Mouse (Mus musculus) v-Abl transformed pro-B cells (cell line): ENCODE results near the gene Prx.

Experiments used
- in situ Hi-C, 2 experiments: fragments of 400-800 bp; cut with MboI; formaldehyde crosslinking; loops; one replicate each; pipeline ENCODE4 v1.15.1; 2025; ENCODE audit not compliant: unreplicated experiment in 2 of 2

The Prx gene

GRCm38 (mm10) chr7:27508648-27509005, 9.5 kb downstream of the Prx start:
- in situ Hi-C loops, result loop anchor here in 1 of 2 experiments (5.0 to 10.0 kb wide), 4 partner anchors 71 to 174 kb away; partner anchors contain the start of genes Akt2, Ltbp4 and Map3k10

- in situ Hi-C loops, result no loop called here
Observed at GRCm38 (mm10) chr7:27510809-27511208, 11.7 kb downstream of the Prx start.

GRCm38 (mm10) chr7:27514961-27515360, 15.8 kb downstream of the Prx start:
- in situ Hi-C loops, result no loop called here

- in situ Hi-C loops, result no loop called here
Observed at GRCm38 (mm10) chr7:27518314-27518713, 19.2 kb downstream of the Prx start.

GRCm38 (mm10) chr7:27520104-27520503, 21.0 kb downstream of the Prx start:
- in situ Hi-C loops, result loop anchor here (10.0 kb wide), 2 partner anchors 85 to 175 kb away; no protein-coding TSS in a partner anchor

GRCm38 (mm10) chr7:27520599-27520998, 21.5 kb downstream of the Prx start:
- in situ Hi-C loops, result loop anchor here (10.0 kb wide), 2 partner anchors 86 to 176 kb away; no protein-coding TSS in a partner anchor

GRCm38 (mm10) chr7:27522967-27523366, 23.8 kb downstream of the Prx start, which contains the start of gene Hipk4:
Hipk4 (plus strand) TSS chr7:27523267.
- in situ Hi-C loops, result loop anchor here (10.0 kb wide), 2 partner anchors 88 to 178 kb away; no protein-coding TSS in a partner anchor

- in situ Hi-C loops, result loop anchor here (10.0 kb wide), 2 partner anchors 89 to 179 kb away; no protein-coding TSS in a partner anchor
Observed at GRCm38 (mm10) chr7:27523805-27524204, 24.7 kb downstream of the Prx start.

- in situ Hi-C loops, result loop anchor here (5.0 to 10.0 kb wide), 3 partner anchors 91 to 189 kb away; partner anchors contain the start of gene Ltbp4 (in 1 of the 2)
Observed at GRCm38 (mm10) chr7:27526039-27526827, 27.1 kb downstream of the Prx start.

- in situ Hi-C loops, result loop anchor here (5.0 to 10.0 kb wide), 3 partner anchors 94 to 192 kb away; partner anchors contain the start of gene Ltbp4 (in 1 of the 2)
Observed at GRCm38 (mm10) chr7:27529070-27529469, 29.9 kb downstream of the Prx start.

- in situ Hi-C loops, result no loop called here
Observed at GRCm38 (mm10) chr7:27530937-27531336, 31.8 kb downstream of the Prx start.

GRCm38 (mm10) chr7:27531707-27532106, 32.6 kb downstream of the Prx start:
- in situ Hi-C loops, result no loop called here

- in situ Hi-C loops, result no loop called here
Observed at GRCm38 (mm10) chr7:27532480-27533050, 33.4 kb downstream of the Prx start.

GRCm38 (mm10) chr7:27535386-27535785, 36.3 kb downstream of the Prx start:
- in situ Hi-C loops, result loop anchor here in 1 of 2 experiments (5.0 kb wide), 1 partner anchor 42 kb away; no protein-coding TSS in a partner anchor

GRCm38 (mm10) chr7:27536618-27537017, 37.5 kb downstream of the Prx start:
- in situ Hi-C loops, result loop anchor here in 1 of 2 experiments (5.0 kb wide), 1 partner anchor 41 kb away; no protein-coding TSS in a partner anchor

GRCm38 (mm10) chr7:27537998-27538397, 38.9 kb downstream of the Prx start:
- in situ Hi-C loops, result loop anchor here in 1 of 2 experiments (5.0 kb wide), 1 partner anchor 39 kb away; no protein-coding TSS in a partner anchor

GRCm38 (mm10) chr7:27538797-27539196, 39.7 kb downstream of the Prx start:
- in situ Hi-C loops, result loop anchor here in 1 of 2 experiments (5.0 kb wide), 1 partner anchor 39 kb away; no protein-coding TSS in a partner anchor

- in situ Hi-C loops, result loop anchor here in 1 of 2 experiments (5.0 kb wide), 1 partner anchor 37 kb away; no protein-coding TSS in a partner anchor
Observed at GRCm38 (mm10) chr7:27540521-27540920, 41.4 kb downstream of the Prx start.

GRCm38 (mm10) chr7:27540935-27541334, 41.8 kb downstream of the Prx start:
- in situ Hi-C loops, result loop anchor here in 1 of 2 experiments (5.0 kb wide), 1 partner anchor 36 kb away; no protein-coding TSS in a partner anchor

- in situ Hi-C loops, result loop anchor here in 1 of 2 experiments (5.0 kb wide), 1 partner anchor 36 kb away; no protein-coding TSS in a partner anchor
Observed at GRCm38 (mm10) chr7:27541431-27541830, 42.3 kb downstream of the Prx start.

GRCm38 (mm10) chr7:27541922-27542321, 42.8 kb downstream of the Prx start:
- in situ Hi-C loops, result loop anchor here in 1 of 2 experiments (5.0 kb wide), 1 partner anchor 35 kb away; no protein-coding TSS in a partner anchor
